Mouse (Mus musculus): ENCODE measurements at regions not wholly inside any gene's neighbourhood (a gene's known extent, or its start where the extent isn't known, plus 50 kb on each side); places are given as distances from the start of the nearest gene placed in this dataset.

DNA sequence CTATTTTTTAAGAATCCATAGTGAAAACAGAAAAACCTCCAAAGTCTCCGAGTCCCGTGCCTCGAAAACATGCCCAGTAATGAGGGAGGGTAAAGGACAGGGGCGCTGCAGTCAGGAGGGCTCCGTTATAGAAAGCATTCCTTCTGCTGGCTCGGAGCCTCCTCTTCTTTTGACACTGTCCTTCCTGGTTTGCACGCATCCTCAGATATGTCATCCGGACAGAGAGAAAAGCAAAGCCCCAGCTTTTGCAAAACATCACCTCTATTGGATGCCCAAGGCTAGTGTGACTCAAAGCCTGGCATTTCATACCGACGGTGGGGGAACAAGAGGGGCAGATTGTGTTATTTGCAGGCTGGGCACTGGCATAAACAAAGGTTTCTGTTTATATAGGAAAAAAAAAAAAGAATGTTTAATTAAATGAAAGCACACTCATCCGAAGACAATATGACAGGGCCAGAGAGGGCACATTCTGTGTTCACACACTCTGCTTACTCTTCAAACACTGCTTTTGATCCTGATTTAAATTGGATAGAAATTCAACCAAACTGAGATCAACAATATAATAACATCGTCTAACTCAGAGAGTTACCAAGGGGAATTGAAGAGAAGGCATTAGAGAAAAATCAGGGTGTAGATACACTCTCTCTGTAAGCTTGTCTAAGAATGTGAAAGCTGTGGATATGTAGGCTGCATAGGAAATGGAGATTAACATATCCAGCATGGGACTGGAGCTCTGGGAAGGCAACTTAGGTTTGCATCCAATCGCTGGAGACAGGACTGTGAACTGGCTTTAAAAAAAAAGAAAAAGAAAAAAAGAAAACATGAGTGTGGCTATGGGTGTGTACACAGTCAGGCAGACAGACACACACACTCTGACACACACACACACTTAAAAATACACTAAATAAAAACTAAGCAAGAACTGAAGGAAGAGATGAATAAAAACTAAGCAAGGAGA is 688.7 kb upstream of the Ptbp2 start:
- H3K79me2 ChIP-seq (replicated peaks; ENCODE audit: control insufficient read depth, insufficient read depth, low read length) = no peaks in the 10 kb centered on the region
- H3K9ac ChIP-seq (ENCODE audit: low read depth, low read length) = no peak overlapping the region
- intact Hi-C loops (cut with DNase I) = no loop called here
- TF ChIP-seq CTCF (IDR thresholded peaks at IDR 0.05) (no peak), POLR2A (IDR thresholded peaks at IDR 0.05; ENCODE audit: insufficient read depth, low read depth, low read length) (no peak), EP300 (IDR thresholded peaks at IDR 0.05; ENCODE audit: insufficient read depth, low read depth, low read length) (no peak)
- H3K27ac ChIP-seq = no peak overlapping the region
- H3K27me3 ChIP-seq (ENCODE audit: control insufficient read depth, insufficient read depth, low read length) = no peaks in the 10 kb centered on the region
- H3K4me1 ChIP-seq (ENCODE audit: control insufficient read depth, insufficient read depth, low read length) = no peaks in the 10 kb centered on the region
- H3K36me3 ChIP-seq (ENCODE audit: control insufficient read depth, insufficient read depth, low read length) = no peaks in the 10 kb centered on the region
- no peak overlapping the region for H3K4me3 ChIP-seq
- no peak for DNase-seq
- 39% methylated on average over 13 of the region's 13 CpGs for WGBS

DNA sequence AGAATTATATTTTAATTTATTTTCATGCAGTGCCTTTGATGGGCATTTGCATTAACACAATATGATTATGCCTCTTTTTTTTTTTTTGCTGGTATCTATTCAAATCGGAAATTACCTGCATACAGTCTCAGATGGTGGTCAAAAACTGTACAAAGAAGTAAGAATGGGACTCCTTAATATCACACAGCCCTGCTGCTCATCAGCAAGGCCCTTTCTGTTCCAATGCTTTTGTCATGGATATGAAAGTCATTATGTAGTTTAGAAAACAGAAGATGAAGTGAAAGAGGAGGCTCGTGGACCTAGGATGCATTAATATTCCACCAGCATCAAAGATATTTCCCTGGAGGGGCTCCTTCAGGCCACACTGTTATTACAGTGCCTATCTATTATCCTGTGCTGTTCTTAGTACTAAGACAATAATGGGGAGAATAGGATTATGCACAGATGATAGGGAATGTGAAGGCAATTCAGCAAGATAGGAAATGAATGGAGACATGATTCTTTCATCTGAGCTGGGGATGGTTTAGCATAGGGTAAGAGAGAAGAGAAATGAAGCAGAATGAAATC is 687.7 kb upstream of the Ptbp2 start:
- Histone ChIP-seq H3K36me3 (ENCODE audit: control insufficient read depth, insufficient read depth, low read length) (no peaks in the 10 kb centered on the region), H3K4me3 (no peak overlapping the region), H3K79me2 (replicated peaks; ENCODE audit: control insufficient read depth, insufficient read depth, low read length) (no peaks in the 10 kb centered on the region), H3K9ac (ENCODE audit: low read depth, low read length) (no peak overlapping the region), H3K27ac (no peak overlapping the region), H3K4me1 (ENCODE audit: control insufficient read depth, insufficient read depth, low read length) (no peaks in the 10 kb centered on the region), H3K27me3 (ENCODE audit: control insufficient read depth, insufficient read depth, low read length) (no peaks in the 10 kb centered on the region)
- no peak for TF ChIP-seq CTCF (IDR thresholded peaks at IDR 0.05)
- TF ChIP-seq EP300 (IDR thresholded peaks at IDR 0.05; ENCODE audit: insufficient read depth, low read depth, low read length) = no peak
- no peak for TF ChIP-seq POLR2A (IDR thresholded peaks at IDR 0.05; ENCODE audit: insufficient read depth, low read depth, low read length)
- DNase-seq = no peak
- 68% methylated on average over 2 of the region's 2 CpGs for WGBS
- intact Hi-C loops (cut with DNase I) = no loop called here

DNA sequence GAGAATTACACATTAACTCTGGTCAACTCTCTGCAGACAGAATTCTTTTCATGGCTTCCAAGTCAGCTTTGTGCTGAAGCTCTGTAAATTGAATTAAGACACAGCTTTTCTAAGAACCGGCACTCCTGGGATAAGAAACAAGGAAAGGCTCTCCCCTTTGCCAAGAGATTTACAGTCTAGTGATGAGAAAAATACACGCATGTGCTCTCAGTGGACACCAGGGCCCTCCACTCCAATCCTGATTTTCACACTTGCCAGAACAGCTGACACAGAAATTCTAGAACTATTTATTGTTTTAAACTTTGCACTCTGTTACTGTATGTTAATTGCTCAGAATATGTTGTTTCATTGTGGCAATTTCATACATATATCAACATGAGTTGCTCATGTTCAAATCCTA is 684.6 kb upstream of the Ptbp2 start:
- TF ChIP-seq EP300 (IDR thresholded peaks at IDR 0.05; ENCODE audit: insufficient read depth, low read depth, low read length) (no peak), POLR2A (IDR thresholded peaks at IDR 0.05; ENCODE audit: insufficient read depth, low read depth, low read length) (no peak), CTCF (IDR thresholded peaks at IDR 0.05) (no peak)
- Histone ChIP-seq H3K9ac (ENCODE audit: low read depth, low read length) (no peak overlapping the region), H3K27ac (no peak overlapping the region), H3K36me3 (ENCODE audit: control insufficient read depth, insufficient read depth, low read length) (no peaks in the 10 kb centered on the region), H3K79me2 (replicated peaks; ENCODE audit: control insufficient read depth, insufficient read depth, low read length) (no peaks in the 10 kb centered on the region), H3K27me3 (ENCODE audit: control insufficient read depth, insufficient read depth, low read length) (no peaks in the 10 kb centered on the region), H3K4me1 (ENCODE audit: control insufficient read depth, insufficient read depth, low read length) (no peaks in the 10 kb centered on the region), H3K4me3 (no peak overlapping the region)
- WGBS = 67% methylated on average over 2 of the region's 2 CpGs
- DNase-seq = no peak
- intact Hi-C loops (cut with DNase I) = no loop called here

DNA sequence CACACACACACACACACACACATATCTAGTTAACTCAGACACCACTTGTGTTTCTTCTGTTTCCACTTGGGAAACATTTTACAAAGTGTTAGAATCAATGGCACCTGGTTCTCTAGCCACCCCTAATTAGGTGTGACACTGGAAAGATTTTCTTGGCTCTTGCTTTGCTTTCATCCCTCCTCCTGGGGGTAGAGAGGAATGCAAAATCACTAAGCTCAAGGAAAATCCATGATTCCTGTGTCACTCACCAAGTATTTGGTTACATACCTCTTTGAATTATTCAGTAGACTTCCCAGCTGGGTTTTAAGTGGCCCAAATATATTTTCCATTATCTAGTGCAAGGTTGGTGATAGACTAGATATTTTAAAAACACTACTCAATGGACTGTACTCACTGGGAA is 676.5 kb upstream of the Ptbp2 start:
- no peak overlapping the region for H3K4me3 ChIP-seq
- H3K9ac ChIP-seq (ENCODE audit: low read depth, low read length) = no peak overlapping the region
- H3K36me3 ChIP-seq (ENCODE audit: control insufficient read depth, insufficient read depth, low read length) = no peaks in the 10 kb centered on the region
- H3K27ac ChIP-seq = no peak overlapping the region
- no peaks in the 10 kb centered on the region for H3K4me1 ChIP-seq (ENCODE audit: control insufficient read depth, insufficient read depth, low read length)
- no peaks in the 10 kb centered on the region for H3K79me2 ChIP-seq (replicated peaks; ENCODE audit: control insufficient read depth, insufficient read depth, low read length)
- no peaks in the 10 kb centered on the region for H3K27me3 ChIP-seq (ENCODE audit: control insufficient read depth, insufficient read depth, low read length)
- no peak for DNase-seq
- TF ChIP-seq POLR2A (IDR thresholded peaks at IDR 0.05; ENCODE audit: insufficient read depth, low read depth, low read length) (no peak), EP300 (IDR thresholded peaks at IDR 0.05; ENCODE audit: insufficient read depth, low read depth, low read length) (no peak), CTCF (IDR thresholded peaks at IDR 0.05) (no peak)
- intact Hi-C loops (cut with DNase I) = no loop called here

DNA sequence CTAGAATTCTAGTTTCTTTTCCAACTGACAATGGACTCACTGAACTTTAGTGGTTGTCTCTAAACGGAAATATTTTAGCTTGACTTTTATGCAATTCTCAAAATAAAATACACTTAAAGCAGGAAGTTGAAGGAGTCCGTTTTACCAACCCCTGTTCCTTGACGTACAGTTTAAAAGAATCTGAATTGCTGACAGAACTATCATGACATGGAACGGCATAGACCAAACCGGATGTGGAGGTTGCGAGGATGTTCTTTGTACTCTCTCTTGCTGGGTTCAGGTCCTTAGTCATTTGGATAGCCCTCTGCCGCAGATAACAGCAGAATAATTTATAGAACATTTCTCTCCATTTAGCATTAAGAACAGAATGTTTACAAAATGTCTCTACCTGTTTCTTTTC is 673.6 kb upstream of the Ptbp2 start:
- WGBS = 68% methylated on average over 7 of the region's 7 CpGs
- Histone ChIP-seq H3K27ac (no peak overlapping the region), H3K79me2 (replicated peaks; ENCODE audit: control insufficient read depth, insufficient read depth, low read length) (no peaks in the 10 kb centered on the region), H3K4me1 (ENCODE audit: control insufficient read depth, insufficient read depth, low read length) (no peaks in the 10 kb centered on the region), H3K4me3 (no peak overlapping the region), H3K27me3 (ENCODE audit: control insufficient read depth, insufficient read depth, low read length) (no peaks in the 10 kb centered on the region), H3K9ac (ENCODE audit: low read depth, low read length) (no peak overlapping the region), H3K36me3 (ENCODE audit: control insufficient read depth, insufficient read depth, low read length) (no peaks in the 10 kb centered on the region)
- intact Hi-C loops (cut with DNase I) = no loop called here
- TF ChIP-seq POLR2A (IDR thresholded peaks at IDR 0.05; ENCODE audit: insufficient read depth, low read depth, low read length) (no peak), CTCF (IDR thresholded peaks at IDR 0.05) (no peak), EP300 (IDR thresholded peaks at IDR 0.05; ENCODE audit: insufficient read depth, low read depth, low read length) (no peak)
- no peak for DNase-seq

DNA sequence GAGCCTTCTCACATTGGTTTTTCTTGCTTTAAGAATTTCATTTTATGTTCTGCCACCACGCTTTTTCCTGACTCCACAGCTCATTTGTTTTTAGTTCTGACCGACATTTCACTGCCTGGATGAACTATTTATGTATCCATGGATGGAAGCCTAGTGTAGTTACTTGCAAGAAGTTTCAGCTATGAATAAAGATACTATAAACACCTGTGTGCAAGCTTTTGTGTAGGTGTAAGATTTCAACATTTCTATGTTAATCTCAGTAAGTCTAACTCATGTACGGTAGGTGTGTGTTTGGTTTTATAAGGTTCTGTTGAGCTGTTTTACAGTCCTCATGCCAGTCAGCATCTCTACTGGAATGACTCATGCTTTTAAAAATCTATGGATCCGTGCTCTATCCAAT is 656.9 kb upstream of the Ptbp2 start:
- WGBS = 71% methylated on average over 4 of the region's 4 CpGs
- TF ChIP-seq EP300 (IDR thresholded peaks at IDR 0.05; ENCODE audit: insufficient read depth, low read depth, low read length) (no peak), POLR2A (IDR thresholded peaks at IDR 0.05; ENCODE audit: insufficient read depth, low read depth, low read length) (no peak), CTCF (IDR thresholded peaks at IDR 0.05) (no peak)

More for the DNA sequence above, 656.9 kb upstream of the Ptbp2 start:
- intact Hi-C loops (cut with DNase I) = no loop called here
- Histone ChIP-seq H3K4me3 (no peak overlapping the region), H3K27ac (no peak overlapping the region), H3K27me3 (ENCODE audit: control insufficient read depth, insufficient read depth, low read length) (no peaks in the 10 kb centered on the region), H3K9ac (ENCODE audit: low read depth, low read length) (no peak overlapping the region), H3K79me2 (replicated peaks; ENCODE audit: control insufficient read depth, insufficient read depth, low read length) (no peaks in the 10 kb centered on the region), H3K36me3 (ENCODE audit: control insufficient read depth, insufficient read depth, low read length) (no peaks in the 10 kb centered on the region), H3K4me1 (ENCODE audit: control insufficient read depth, insufficient read depth, low read length) (no peaks in the 10 kb centered on the region)
- DNase-seq = no peak
